In the genomic region with DNA sequence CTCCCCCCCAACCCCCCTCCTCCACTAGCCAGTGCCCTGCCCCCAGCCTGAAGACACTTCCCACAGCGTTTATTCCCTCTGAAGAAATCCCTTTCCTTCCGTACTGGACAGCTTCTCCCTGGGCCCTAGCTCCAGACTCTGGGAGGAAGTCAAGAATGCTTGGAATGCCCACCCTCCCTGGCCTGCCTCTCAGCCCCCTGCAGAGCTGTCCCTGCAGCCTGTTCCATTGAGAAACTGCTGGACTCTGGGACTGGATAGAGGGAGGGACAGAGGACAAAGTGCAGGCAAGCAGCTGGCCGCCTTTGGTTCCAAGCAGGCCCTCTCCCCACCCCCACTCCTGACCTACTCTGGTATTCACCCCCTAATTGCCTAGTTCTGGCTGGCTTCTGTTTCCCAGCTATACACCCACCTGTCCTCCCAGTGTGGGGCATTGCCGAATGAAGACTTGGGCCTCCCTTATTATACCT, we compare ENCODE assay signal across 8 mouse cellular contexts. TPM values are rescaled to one million over a fixed set of nuclear protein-coding genes. Genes with fewer than 3 reads are reported as not detected.
DNase-seq lines count a peak whose midpoint lies in the region; ATAC-seq and TF ChIP-seq lines count a peak whose summit lies in the region.

No protein-coding gene starts in this region.

- H3K9ac ChIP-seq in embryonic facial prominence, embryonic 15.5 days, result no peak overlapping the region
- H3K9ac ChIP-seq in heart, embryonic 14.5 days (ENCODE audit: low read length), result 0 out of 2 replicates have a peak overlapping the region, but pooled peaks have one; percentile 38
- H3K9ac ChIP-seq in kidney, postnatal 0 days (ENCODE audit: low read depth, low read length), result peak overlapping the region; percentile 29; the same call in 1 of the 2 replicates

- H3K36me3 ChIP-seq in embryonic facial prominence, embryonic 15.5 days, result no peaks in the 10 kb centered on the region
- H3K36me3 ChIP-seq in heart, embryonic 14.5 days (ENCODE audit: control insufficient read depth, insufficient read depth, low read length), result no peaks in the 10 kb centered on the region
- peaks cover 8% of the 10 kb centered on the region; the same call in 1 of the 2 replicates for H3K36me3 ChIP-seq in kidney, postnatal 0 days (ENCODE audit: insufficient read depth, low read length)

- no peak overlapping the region; the same call in 1 of the 2 replicates for H3K27ac ChIP-seq in embryonic facial prominence, embryonic 15.5 days (replicated peaks)
- H3K27ac ChIP-seq in heart, embryonic 14.5 days (replicated peaks in 1 of 2; ENCODE audit: control insufficient read depth in 1 of 2, insufficient read depth in 1 of 2, low read depth in 2 of 2, low read length in 2 of 2), result peak overlapping the region; percentile 20 to 65; a peak in 2 of 4 replicates
- peak overlapping the region; percentile 94 for H3K27ac ChIP-seq in kidney, postnatal 0 days

- H3K9me3 ChIP-seq in embryonic facial prominence, embryonic 15.5 days (replicated peaks), result no peaks in the 10 kb centered on the region
- H3K9me3 ChIP-seq in heart, embryonic 14.5 days (ENCODE audit: control insufficient read depth, low read length), result no peaks in the 10 kb centered on the region
- no peaks in the 10 kb centered on the region for H3K9me3 ChIP-seq in kidney, postnatal 0 days (replicated peaks; ENCODE audit: low read length)

- DNase-seq in Muller cell, postnatal 12 days (ENCODE audit: inconsistent ontology term), result peak; percentile 94
- DNase-seq in kidney, postnatal 0 days (ENCODE audit: low spot score), result peak; percentile 94
- peak; percentile 74 to 91 for DNase-seq in lung, postnatal 4 days
- no peak for DNase-seq in thymus, postnatal 25 days
- no peak for DNase-seq in cerebellum, adult 8-10 months
- no peak for DNase-seq in thymus, postnatal 0 days (ENCODE audit: low spot score)

- WGBS in embryonic facial prominence, embryonic 15.5 days, result 10% methylated on average over 4 of the region's 4 CpGs
- WGBS in heart, embryonic 14.5 days, result 2% methylated on average over 4 of the region's 4 CpGs
- 3% methylated on average over 4 of the region's 4 CpGs for WGBS in kidney, postnatal 0 days

- peaks cover 26% of the 10 kb centered on the region for H3K4me1 ChIP-seq in embryonic facial prominence, embryonic 15.5 days
- peaks cover 38 to 49% of the 10 kb centered on the region in 2 experiments for H3K4me1 ChIP-seq in heart, embryonic 14.5 days (ENCODE audit: control insufficient read depth in 2 of 2, insufficient read depth in 2 of 2, low read length in 2 of 2)
- H3K4me1 ChIP-seq in kidney, postnatal 0 days (replicated peaks; ENCODE audit: insufficient read depth, low read length), result peaks cover 44% of the 10 kb centered on the region

- H3K27me3 ChIP-seq in embryonic facial prominence, embryonic 15.5 days, result no peaks in the 10 kb centered on the region
- H3K27me3 ChIP-seq in heart, embryonic 14.5 days (ENCODE audit: control insufficient read depth, insufficient read depth, low read length), result no peaks in the 10 kb centered on the region
- H3K27me3 ChIP-seq in kidney, postnatal 0 days (ENCODE audit: insufficient read depth, low read length), result no peaks in the 10 kb centered on the region

- TF ChIP-seq CTCF in kidney, postnatal 0 days (IDR thresholded peaks at IDR 0.05; ENCODE audit: low read depth), result no peak

- no peak overlapping the region for H3K4me2 ChIP-seq in embryonic facial prominence, embryonic 15.5 days (replicated peaks)
- peak overlapping the region; percentile 5; the same call in 1 of the 2 replicates for H3K4me2 ChIP-seq in heart, embryonic 14.5 days (ENCODE audit: low read length)
- H3K4me2 ChIP-seq in kidney, postnatal 0 days (ENCODE audit: low read length), result no peak overlapping the region

- no peak overlapping the region for H3K4me3 ChIP-seq in embryonic facial prominence, embryonic 15.5 days (replicated peaks)
- H3K4me3 ChIP-seq in heart, embryonic 14.5 days (ENCODE audit: control insufficient read depth in 1 of 2, insufficient read depth in 1 of 2, low read depth in 1 of 2, low read length in 2 of 2), result no peak overlapping the region
- no peak overlapping the region for H3K4me3 ChIP-seq in kidney, postnatal 0 days (replicated peaks; ENCODE audit: low read depth, low read length)

- ATAC-seq in embryonic facial prominence, embryonic 15.5 days (ENCODE audit: insufficient number of reproducible peaks, low FRiP score, low TSS enrichment, low read depth), result peak; percentile 72
- peak; percentile 51 for ATAC-seq in heart, embryonic 14.5 days (ENCODE audit: insufficient number of reproducible peaks, insufficient read depth, low FRiP score, low read depth)
- ATAC-seq in kidney, postnatal 0 days (replicated peaks; ENCODE audit: low FRiP score, low read depth), result peak; percentile 87

RNA-seq across cellular contexts. Expression of gene Nuak2, which starts 17.8 kb away (rescaled TPM):
- 8.5 and 9.1 TPM in 2 replicates for polyA plus RNA-seq in embryonic facial prominence, embryonic 15.5 days (2015; fragmentation: Nextera tagmentation; extraction: Ambion mirVana)
- polyA plus RNA-seq in heart, embryonic 14.5 days (2014; fragmentation: Nextera tagmentation; extraction: Ambion mirVana), result 1.5 and 2.2 TPM in 2 replicates
- polyA plus RNA-seq in kidney, postnatal 0 days (2015; fragmentation: Nextera tagmentation; extraction: Ambion mirVana), result 8.7 and 9.6 TPM in 2 replicates
- 1.7 and 2.2 TPM in 2 replicates for polyA plus RNA-seq in thymus, postnatal 0 days (2015; fragmentation: Nextera tagmentation; extraction: Ambion mirVana)

RNA-seq across cellular contexts. Expression of gene Klhdc8a, which starts 35.3 kb away (rescaled TPM):
- polyA plus RNA-seq in embryonic facial prominence, embryonic 15.5 days (2015; fragmentation: Nextera tagmentation; extraction: Ambion mirVana), result 0.29 and 0.87 TPM in 2 replicates
- polyA plus RNA-seq in heart, embryonic 14.5 days (2014; fragmentation: Nextera tagmentation; extraction: Ambion mirVana), result 0.50 and 1.5 TPM in 2 replicates
- polyA plus RNA-seq in kidney, postnatal 0 days (2015; fragmentation: Nextera tagmentation; extraction: Ambion mirVana), result 4.1 and 5.0 TPM in 2 replicates
- polyA plus RNA-seq in thymus, postnatal 0 days (2015; fragmentation: Nextera tagmentation; extraction: Ambion mirVana), result 3.6 and 4.5 TPM in 2 replicates

RNA-seq across cellular contexts. Expression of gene Tmcc2, which starts 57.4 kb away (rescaled TPM):
- polyA plus RNA-seq in embryonic facial prominence, embryonic 15.5 days (2015; fragmentation: Nextera tagmentation; extraction: Ambion mirVana), result 9.8 and 10.7 TPM in 2 replicates
- 8.1 and 10.1 TPM in 2 replicates for polyA plus RNA-seq in heart, embryonic 14.5 days (2014; fragmentation: Nextera tagmentation; extraction: Ambion mirVana)
- polyA plus RNA-seq in kidney, postnatal 0 days (2015; fragmentation: Nextera tagmentation; extraction: Ambion mirVana), result 4.3 and 4.5 TPM in 2 replicates
- 0.74 and 0.86 TPM in 2 replicates for polyA plus RNA-seq in thymus, postnatal 0 days (2015; fragmentation: Nextera tagmentation; extraction: Ambion mirVana)

Comparison
In these comparisons a context has a peak if more than half of its experiments do, and no peak if none do; other contexts are left out.
1. DNase-seq: peak in Muller cell, postnatal 12 days (single experiment), kidney, postnatal 0 days (single experiment) and lung, postnatal 4 days (2 of 2); none in thymus, postnatal 25 days (single experiment), cerebellum, adult 8-10 months (single experiment) and thymus, postnatal 0 days (single experiment).
2. Peak in every context shown above with its lines, with median percentiles within 50 percentile points of each other: ATAC-seq.